Mouse (Mus musculus) frontal cortex, postnatal 25 days (tissue): Measurements from ENCODE around the gene Mc1r.

ENCODE experiments used
- DNase-seq, 2 experiments: peaks; one replicate each; pipeline ENCODE4 v3.0.0; 2022; ENCODE audit warnings: low spot score in 2 of 2

Mc1r gene

DNA sequence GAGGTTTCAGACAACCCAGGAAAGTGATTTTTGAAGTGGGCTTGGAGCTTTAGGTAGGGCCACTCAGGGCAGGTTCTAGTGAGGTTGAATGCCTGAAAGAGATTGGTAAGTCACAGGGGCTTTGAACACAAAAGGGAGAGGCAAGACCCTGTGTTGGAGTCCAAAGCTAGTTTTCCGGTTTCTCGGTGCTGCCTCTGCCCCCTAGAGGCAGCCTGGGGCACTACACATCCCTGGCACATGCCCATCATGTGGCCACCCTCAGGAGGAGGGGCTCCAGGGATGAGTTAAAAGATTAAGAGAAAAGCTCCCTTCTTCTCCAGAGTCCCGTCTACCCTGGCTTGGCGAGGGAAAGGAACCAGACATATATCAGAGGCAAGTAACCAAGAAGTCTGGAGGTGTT is at the start of gene Mc1r:
Mc1r (plus strand) TSS at position 322 of the 400 bp plus-strand sequence.
- peak; percentile 57 to 62 for DNase-seq

DNA sequence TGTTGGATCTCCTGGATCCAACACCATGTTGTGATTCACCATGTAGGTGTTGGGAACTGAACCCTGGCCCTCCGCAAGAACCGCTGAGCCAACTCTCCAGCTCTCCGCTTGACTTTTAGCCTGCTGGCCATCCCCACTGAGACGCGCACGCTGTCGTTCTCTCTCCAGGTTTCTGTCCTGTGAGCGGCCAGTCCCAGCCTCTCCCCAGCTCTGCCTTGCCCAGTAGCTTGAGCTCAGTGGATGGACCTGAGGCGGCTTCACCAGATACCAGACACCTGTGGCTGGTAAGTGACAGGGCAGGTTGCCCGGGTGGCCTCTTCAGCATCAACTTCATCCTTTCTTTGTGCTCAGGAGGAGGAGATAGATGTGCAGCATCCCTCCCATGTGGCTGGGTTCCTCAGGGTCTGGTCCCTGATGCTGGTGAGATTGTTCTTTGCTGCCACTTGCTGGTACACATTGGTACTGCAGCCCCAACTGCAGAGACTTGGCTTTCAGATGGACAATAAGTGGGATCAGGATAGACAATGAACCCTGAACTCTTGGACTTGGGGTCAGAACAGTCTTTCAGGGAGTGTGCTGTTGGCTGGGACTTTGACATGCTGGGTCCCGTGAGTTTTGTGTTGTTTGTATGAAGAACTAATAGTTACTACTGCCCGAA is 45.7 kb upstream of the Mc1r start:
- peak; percentile 84 to 92 for DNase-seq

DNA sequence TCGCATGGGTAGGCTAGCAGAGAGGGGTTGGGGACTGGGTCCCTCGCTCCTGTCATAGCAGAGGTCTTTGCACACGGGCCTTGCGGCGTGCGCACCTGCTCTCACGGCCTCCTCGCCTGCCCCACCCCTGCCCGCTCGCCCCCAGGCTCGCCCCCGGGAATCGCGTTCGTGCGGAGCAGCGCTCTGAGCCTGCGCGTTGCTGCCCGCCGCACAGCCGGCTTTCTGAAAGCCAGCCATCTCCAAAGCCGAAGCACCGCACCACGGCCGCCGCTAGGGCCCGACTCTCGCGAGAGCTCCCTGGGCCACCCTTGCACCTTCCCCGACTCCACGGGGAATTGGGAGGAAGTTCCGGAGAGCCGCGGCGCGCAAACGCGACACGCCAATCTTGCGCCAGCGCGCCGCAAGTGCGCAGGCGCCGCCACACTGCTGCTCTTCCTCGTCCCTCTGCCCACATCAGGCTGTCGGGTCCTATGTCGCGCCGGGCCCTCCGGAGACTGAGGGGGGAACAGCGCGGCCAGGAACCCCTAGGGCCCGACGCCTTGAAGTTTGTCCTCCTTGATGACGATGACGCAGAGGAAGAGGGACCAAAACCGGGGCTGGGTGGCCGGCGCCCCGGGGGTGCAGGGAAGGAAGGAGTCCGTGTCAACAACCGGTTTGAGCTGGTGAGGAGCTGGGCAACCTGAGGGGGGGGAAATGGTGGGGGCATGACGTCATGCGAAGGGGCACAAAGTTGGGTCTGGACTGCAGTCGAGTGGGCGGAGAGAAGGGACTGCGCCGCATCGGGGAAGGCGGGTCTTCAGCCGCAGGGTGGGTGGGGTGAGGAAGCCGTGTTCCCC is 33.3 kb upstream of the Mc1r start, which contains the start of gene Tcf25:
Tcf25 (plus strand) TSS at position 351 of the 836 bp plus-strand sequence.
- DNase-seq = peak; percentile 86 to 94

DNA sequence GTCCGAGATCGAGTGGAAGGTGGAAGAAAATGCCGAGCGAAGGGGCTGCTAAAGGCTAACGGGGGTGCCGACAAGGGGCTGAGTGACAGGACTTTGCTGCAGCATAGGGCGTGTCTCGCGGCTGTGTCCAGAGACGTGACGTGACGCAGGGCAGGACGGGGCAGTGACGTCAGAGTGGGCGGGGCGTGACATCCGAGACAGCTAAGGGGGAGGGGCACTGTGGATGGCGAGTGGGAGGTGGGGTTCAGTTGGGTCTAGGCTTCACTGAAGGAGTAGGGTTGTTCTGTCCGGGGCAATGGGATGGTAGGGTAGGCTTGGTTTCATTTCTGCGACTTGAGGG is 32.7 kb upstream of the Mc1r start:
- DNase-seq = peak; percentile 84 to 89

DNA sequence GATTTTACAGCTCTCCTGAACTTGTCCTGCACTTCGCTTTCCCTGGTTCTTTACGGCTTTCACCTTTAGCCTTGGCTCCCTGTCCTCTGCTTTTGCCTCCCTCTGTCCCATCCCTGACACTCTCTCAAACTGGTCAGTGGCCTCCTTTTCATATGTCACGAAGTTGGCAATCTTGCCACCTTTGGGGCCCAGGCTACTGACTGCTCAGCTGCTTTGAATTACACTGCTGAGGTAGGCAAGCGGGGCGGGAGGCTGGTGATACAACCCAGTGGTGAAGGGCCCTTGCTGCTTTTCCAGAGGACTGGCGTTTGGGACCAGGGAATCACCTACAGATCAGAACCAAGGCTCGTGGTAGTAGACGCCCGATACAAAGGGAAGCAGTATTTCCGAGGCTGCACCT is 31.2 kb upstream of the Mc1r start:
- no peak for DNase-seq

DNA sequence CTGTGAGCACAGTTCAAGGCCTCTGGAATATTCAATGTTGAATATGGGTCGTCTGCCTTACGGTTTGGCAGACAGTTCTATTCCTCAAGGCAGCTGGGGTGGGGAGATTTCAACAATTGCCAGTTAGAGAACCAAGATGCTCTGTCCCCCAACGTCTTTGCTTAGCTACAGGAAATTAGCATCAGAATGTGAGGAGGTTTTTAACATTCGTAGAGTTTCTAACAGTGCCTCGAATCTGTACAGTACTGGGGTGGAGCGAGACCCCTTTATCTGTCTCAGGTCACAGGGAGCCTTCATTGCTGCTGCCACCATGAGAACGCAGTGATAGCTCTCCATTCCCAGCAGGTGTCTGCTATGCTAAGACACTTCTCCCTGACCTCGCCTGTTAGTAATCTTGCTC is 30.8 kb upstream of the Mc1r start:
- DNase-seq = no peak

DNA sequence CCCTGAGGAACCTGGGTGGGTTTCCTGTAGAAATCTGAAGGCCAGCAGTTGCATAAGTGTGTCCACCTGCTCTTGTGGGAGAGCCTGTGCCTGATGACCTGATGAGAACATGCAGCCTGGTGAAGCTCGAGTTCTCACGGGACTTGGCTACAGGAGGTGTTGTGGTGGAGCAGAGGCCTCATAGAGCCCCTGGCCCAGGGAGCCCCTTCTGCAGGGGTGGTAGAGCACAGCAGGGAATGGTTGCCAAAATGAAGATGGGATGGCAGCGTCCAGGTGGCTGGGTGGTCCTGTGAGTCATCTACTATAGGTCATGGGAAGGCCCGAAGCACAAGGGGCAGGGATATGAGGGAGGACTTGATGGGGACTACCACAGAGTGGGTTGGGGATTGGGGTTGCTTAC is 25.2 kb upstream of the Mc1r start:
- no peak for DNase-seq

DNA sequence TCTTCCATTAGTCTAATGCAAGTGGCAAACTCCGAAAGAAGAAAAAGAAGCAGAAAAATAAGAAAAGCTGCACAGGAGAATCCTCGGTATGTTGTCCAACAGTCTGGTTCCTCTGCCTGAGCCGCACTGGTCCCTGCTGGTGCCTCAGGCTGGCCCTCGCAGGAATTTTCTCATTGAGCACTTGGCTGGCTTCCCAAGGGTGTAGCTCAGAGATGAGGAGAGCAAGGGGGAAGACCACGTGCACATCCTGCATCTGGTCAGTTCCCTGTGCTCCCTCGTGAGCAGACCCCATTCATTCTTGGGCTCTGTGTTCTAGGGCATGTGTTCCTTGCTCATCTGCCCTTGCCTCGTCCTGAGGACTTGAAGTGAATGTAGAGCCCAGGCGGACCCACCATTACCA is 24.4 kb upstream of the Mc1r start:
- no peak for DNase-seq

DNA sequence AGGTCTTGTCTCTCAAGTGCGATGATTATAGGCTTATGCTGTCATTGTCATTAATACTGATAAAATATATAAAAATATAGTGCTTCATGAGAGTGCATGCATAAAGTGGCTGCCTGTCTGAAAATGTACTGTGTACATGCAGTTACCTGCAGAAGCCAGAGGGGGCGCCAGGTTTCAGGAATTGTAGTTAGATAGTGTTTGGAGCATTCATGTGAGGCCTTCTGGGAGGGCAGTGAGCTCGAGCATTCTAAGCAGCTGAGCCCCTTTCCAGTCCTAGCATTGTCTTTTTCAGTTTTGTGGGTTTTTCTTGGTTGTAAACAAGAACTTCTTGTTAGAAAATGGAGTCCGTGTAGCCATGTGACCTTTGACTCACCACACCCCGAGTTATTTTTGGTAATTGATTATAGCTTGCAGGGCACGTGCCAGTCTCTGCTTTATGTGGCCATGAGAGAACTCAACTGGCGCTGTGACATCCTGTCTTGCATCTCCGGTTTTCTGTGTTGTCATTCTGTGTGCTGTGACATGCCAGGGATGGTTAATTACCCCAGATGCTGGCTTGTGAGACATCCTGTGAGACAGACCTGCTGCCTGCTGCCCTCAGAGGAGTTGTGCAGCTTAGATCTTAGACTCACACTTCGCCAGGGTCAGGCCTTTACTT is 21.9 kb upstream of the Mc1r start:
- DNase-seq = no peak

DNA sequence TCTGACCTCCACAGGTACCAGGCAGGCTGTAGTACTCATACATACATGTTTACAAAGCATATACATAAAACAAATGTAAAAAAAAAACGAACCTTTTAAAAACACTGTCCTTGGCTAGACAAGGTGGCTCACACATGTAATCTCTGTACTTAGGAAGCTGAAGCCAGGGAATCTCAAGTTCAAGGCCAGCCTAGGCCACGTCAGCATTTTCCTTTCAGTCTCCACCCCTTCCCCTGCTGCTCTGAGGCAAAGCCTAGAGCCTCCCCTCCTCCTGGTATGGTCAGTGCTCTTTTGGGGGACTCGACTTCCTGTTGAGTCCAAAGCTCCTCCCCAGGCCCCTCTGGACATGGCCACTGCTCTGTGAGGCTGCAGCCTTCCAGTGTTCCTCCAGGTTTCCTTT is 19.9 kb upstream of the Mc1r start:
- DNase-seq = no peak

DNA sequence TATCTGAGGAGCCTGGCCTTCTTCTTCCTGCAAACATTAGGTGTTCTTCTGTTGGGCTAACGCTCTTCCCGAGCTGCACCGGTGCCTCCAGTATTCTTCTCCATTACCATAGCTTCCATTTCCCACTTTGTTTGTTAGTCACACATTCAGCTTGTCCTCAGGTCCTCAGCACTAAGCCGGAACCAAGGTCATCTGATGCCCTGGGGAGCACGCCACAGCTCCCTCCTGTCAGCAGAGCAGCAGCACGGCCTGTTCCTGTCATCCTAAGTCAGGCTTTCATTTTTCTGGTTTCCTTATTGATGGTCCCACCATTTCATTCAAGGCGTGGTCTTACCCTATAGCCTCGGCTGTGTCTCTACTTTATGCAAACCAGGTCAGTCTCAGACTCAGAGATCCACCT is 19.1 kb upstream of the Mc1r start:
- no peak for DNase-seq

DNA sequence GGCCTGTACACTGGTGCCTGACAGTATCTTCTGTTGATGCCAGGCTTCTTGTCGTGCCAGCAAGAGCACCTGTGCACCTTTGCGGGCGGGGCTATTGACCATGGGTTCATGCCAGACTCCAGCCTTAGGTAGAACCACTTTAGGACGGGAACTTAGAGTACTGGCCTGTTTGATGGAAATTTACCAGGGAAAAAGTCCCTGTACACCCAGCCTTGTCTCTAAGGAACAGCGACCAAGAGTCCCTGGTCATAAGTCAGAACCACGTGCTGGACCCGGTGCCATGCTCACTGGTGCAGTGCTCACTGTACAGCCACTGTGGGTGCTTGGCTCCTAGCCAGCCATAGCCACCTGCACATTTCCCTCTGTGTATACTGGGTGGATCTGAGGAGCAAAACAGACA is 17.9 kb upstream of the Mc1r start:
- DNase-seq = no peak

DNA sequence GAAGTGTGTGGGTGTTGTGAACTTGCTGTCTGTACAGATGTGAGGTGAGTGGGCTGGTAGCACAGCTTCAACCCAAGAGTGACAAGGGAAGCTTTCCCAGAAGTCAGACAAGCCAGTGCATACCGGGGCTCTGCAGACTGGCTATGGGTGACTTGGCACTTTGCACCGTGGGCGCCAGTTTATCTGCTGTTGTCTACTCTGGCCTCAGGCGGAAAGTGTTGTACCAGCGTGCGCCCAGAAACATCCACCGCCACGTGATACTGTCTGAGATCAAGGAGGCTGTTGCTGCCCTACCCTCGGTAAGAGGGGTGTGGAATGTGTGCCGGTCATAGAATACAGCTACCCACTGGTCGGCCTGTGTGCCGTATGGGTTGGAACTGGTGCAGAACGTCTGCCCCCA is 8.6 kb upstream of the Mc1r start:
- no peak for DNase-seq

DNA sequence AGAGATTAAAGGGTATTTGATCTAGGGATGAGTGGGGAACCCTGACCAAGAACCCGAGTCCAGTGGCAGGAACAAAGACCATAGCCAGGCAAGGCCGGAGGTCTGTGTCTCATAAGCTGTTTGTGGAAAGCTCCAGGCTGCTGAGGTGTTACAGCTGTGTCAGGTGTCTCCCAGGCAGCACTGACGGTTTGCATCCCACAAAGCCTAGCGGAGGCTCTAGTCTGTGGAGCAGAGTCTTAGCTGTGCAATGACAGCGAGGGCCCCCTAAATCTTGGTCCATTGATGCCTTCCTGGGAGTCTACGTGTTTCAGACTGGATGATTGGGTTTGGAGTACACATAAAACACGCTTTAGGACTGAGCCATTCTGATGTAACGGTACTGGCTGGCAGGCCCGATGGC is 5.0 kb upstream of the Mc1r start:
- DNase-seq = no peak

DNA sequence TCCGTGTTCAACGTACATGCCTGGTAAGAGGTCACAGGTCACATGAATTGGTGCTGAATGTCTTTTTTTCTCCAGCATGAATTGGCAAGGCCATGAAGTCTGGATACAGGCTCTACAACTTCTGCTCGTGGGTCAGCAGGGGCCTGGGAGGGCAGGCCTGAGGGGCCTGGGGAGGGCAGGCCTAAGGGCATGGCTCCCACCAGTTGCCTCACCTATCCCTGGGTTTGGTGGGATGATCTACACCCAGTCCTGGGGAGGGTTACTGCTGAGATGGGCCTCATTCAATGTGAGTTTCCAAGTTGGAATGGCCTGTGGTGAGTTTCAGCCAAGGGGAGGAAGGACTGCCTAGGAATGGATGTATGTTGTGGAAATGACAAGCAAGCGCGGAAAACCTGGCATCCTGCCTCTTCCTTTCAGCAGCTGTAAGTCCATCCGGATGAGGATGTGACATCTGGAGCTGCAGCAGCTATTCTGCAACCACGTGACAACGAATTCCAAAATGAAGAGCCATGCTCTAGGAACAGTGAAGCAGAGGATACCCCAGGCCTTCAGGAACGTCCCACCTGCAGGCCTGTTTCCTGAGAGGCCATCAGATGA is 4.1 kb upstream of the Mc1r start:
- DNase-seq = no peak

DNA sequence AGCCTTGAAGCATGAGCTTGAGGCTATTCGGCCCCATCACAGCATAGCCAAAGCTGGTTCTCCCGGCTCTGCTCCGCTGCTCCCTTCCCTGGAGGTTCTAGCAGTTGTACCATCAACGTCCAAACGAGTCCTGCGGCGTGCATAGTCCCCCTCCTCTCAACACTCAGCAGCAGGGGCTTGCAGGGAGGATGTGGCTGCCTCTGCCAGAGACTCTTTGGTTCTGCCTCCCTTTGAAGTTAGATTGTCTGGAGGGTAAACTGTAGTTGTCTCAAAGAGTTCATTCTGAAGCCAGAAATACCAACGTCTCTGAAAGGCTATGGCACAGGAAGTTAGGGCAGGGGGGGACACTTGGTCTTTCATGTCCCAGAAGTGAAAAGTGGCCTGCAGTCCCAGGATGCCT is 2.4 kb upstream of the Mc1r start:
- DNase-seq = no peak

DNA sequence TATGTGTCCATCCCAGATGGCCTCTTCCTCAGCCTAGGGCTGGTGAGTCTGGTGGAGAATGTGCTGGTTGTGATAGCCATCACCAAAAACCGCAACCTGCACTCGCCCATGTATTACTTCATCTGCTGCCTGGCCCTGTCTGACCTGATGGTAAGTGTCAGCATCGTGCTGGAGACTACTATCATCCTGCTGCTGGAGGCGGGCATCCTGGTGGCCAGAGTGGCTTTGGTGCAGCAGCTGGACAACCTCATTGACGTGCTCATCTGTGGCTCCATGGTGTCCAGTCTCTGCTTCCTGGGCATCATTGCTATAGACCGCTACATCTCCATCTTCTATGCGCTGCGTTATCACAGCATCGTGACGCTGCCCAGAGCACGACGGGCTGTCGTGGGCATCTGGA is 705 bp downstream of the Mc1r start:
- no peak for DNase-seq

DNA sequence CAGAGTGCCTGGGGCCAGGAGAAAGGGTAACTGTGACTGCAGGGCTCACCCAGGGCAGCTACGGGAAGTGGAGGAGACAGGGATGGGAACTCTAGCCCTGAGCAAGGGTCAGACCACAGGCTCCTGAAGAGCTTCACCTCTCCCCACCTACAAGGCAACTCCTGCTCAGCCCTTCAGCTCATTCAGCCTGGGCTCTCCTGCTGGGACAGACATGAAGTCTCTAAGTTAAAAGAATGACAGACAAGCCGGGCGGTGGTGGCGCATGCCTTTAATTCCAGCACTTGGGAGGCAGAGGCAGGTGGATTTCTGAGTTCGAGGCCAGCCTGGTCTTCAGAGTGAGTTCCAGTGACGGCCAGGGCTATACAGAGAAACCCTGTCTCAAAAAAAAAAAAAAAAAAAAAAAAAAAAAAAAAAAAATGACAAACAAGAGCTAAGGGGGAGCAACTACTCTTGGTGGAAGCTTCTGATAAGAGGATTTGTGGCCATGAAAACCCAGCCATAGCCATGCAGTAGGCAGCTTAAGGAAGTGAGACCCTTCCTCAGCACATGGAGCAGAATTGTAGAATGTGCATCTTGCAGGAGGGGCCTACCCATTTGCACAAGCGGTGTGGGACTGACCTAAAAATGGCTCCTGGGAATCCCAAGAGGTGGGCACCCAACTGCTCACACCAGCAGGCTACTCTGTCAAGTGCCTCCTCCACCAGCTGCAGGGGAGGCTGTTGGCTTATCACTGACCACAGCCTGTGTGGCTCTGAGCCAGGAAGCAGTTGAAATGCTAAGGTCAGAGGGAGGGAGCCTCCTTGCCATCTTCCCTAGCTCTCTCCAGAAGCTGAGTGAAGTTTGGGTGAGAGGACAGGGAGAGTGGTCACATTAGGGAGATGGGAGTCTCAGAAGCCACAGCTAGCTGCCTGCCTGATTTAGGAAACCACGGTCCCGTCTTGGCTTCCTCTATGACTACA is 2.0 kb downstream of the Mc1r start:
- peak in 1 of 2 experiments; percentile 4 for DNase-seq

DNA sequence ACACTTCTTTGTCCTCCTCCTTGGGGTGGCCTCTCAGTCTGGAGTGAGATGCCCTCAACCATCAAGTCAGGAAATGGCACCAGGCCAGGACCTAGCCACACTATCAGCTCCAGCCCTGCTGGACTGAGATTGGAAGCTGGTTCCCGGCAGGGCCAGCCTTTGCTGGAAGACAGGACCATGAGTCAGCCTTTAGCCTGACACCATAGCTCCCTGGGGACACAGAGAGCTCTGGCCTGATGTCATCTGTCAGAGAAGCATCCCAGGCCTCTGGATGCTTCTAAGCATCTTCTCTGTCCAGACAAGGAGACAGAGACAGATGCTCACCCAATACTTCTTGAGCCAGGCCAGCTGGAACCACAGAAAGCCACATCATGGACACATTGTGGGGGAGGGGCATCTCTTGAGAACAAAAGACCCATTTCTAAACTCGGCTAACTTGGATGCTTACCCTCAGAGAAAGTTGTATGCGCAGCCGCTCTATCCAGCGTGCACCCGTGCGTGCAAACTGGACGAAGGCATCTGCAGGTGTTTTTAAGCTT is 3.2 kb downstream of the Mc1r start:
- peak in 1 of 2 experiments; percentile 5 for DNase-seq

DNA sequence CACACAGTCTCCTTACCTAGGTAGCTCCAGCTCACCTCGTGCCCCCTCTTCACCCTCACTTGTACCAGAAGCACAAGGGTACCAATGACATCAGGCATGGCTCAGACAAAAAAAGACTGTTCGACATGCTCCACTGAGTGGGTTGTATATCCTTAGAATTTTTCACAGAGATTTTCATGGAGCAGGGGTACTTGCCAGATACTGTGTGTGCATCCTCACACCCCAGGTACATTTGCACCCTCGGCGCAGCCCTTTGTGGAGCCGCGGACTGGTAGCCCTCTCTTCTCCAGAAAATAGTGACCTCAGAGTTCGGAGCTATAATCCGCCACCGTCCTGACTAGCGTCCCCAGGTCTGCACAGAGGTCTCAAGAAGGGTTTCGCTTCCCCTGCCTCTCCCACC is 3.9 kb downstream of the Mc1r start:
- DNase-seq = no peak

DNA sequence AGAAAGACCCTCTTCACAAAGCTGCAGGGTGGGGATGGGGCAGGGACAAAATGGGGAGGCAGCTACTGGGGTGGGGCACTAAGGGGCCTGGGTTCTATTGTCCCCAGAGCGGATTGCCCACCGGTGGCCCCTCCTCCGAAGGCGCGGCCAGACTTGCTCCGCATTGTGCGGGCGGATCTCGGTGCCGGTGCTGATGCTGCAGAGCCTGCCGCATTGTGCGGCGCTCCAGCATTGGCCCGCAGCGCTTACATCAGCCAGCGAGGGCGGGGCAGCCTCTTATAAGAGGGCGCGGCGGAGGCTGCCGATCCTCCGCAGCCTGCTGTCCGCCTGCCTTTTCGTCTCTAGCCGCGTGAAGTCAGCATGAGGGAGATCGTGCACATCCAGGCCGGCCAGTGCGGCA is 4.3 kb downstream of the Mc1r start, which contains the start of gene Tubb3:
Tubb3 (plus strand) TSS at position 179 of the 400 bp plus-strand sequence.
- peak; percentile 82 to 83 for DNase-seq
